Mouse (Mus musculus) T-cell, adult 2 months (primary cell): ENCODE measurements around the gene Cdr2.
"Not testable (repeated sequence)": the region's sequence is repeated elsewhere in the genome, so short reads cannot be mapped to it uniquely, and the experiment has no call there.

Experiments used
- DNase-seq: peaks from one replicate; pipeline ENCODE4 v3.0.0; 2022; ENCODE audit warnings: low spot score

The Cdr2 gene

GRCm38 (mm10) chr7:120982200-120982841 is at the start of gene Cdr2, which contains the start of gene Mfsd13b:
Gene Cdr2 (minus strand): TSS chr7:120982312.
Gene Mfsd13b (plus strand): TSS chr7:120982509.
- peak; percentile 95 for DNase-seq

GRCm38 (mm10) chr7:121029947-121030346 is 47.8 kb upstream of the Cdr2 start:
- DNase-seq = not testable (repeated sequence)

- DNase-seq = no peak
Observed at GRCm38 (mm10) chr7:121026300-121026699, 44.2 kb upstream of the Cdr2 start.

GRCm38 (mm10) chr7:121025221-121026008 is 43.3 kb upstream of the Cdr2 start:
- no peak for DNase-seq

- DNase-seq = peak; percentile 51
Observed at GRCm38 (mm10) chr7:121020277-121020676, 38.2 kb upstream of the Cdr2 start.

GRCm38 (mm10) chr7:121018778-121019177 is 36.7 kb upstream of the Cdr2 start:
- DNase-seq = no peak

- DNase-seq = no peak
Observed at GRCm38 (mm10) chr7:121014486-121014885, 32.4 kb upstream of the Cdr2 start.

GRCm38 (mm10) chr7:121011794-121012689 is 29.9 kb upstream of the Cdr2 start:
- DNase-seq = no peak

GRCm38 (mm10) chr7:121003793-121004418 is 21.8 kb upstream of the Cdr2 start:
- DNase-seq = no peak

- DNase-seq = no peak
Observed at GRCm38 (mm10) chr7:121002407-121002928, 20.4 kb upstream of the Cdr2 start.

- no peak for DNase-seq
Observed at GRCm38 (mm10) chr7:121001879-121002278, 19.8 kb upstream of the Cdr2 start.

GRCm38 (mm10) chr7:121000065-121000822 is 18.1 kb upstream of the Cdr2 start:
- DNase-seq = no peak

GRCm38 (mm10) chr7:120999021-120999530 is 17.0 kb upstream of the Cdr2 start:
- no peak for DNase-seq

GRCm38 (mm10) chr7:120991191-120991590 is 9.1 kb upstream of the Cdr2 start:
- DNase-seq = no peak

GRCm38 (mm10) chr7:120982968-120983367 is 856 bp upstream of the Cdr2 start:
- no peak for DNase-seq

GRCm38 (mm10) chr7:120980931-120981924 is 884 bp downstream of the Cdr2 start:
- peak; percentile 66 for DNase-seq

GRCm38 (mm10) chr7:120980041-120980440 is 2.1 kb downstream of the Cdr2 start:
- no peak for DNase-seq

- DNase-seq = peak; percentile 43
Observed at GRCm38 (mm10) chr7:120977063-120977462, 5.0 kb downstream of the Cdr2 start.

- DNase-seq = no peak
Observed at GRCm38 (mm10) chr7:120974001-120974400, 8.1 kb downstream of the Cdr2 start.
